Mouse (Mus musculus): Measurements from ENCODE around the gene Adamts20.
"Not testable (repeated sequence)": the region's sequence is repeated elsewhere in the genome, so short reads cannot be mapped to it uniquely, and the experiment has no call there.

Gene Adamts20

GRCm38 (mm10) chr15:94451600-94451999 lies 13.6 kb downstream of the Adamts20 start:
- no peak for ATAC-seq (ENCODE audit: insufficient number of reproducible peaks, low FRiP score, low TSS enrichment)

GRCm38 (mm10) chr15:94444437-94445136 lies 20.6 kb downstream of the Adamts20 start:
- ATAC-seq (ENCODE audit: insufficient number of reproducible peaks, low FRiP score, low TSS enrichment) = no peak

GRCm38 (mm10) chr15:94444043-94444436 lies 21.2 kb downstream of the Adamts20 start:
- ATAC-seq (ENCODE audit: insufficient number of reproducible peaks, low FRiP score, low TSS enrichment) = no peak

- ATAC-seq (ENCODE audit: insufficient number of reproducible peaks, low FRiP score, low TSS enrichment) = no peak
Observed at GRCm38 (mm10) chr15:94443025-94443424, 22.2 kb downstream of the Adamts20 start.

- ATAC-seq (ENCODE audit: insufficient number of reproducible peaks, low FRiP score, low TSS enrichment) = no peak
Observed at GRCm38 (mm10) chr15:94435532-94435931, 29.7 kb downstream of the Adamts20 start.

- no peak for ATAC-seq (ENCODE audit: insufficient number of reproducible peaks, low FRiP score, low TSS enrichment)
Observed at GRCm38 (mm10) chr15:94430681-94431405, 34.4 kb downstream of the Adamts20 start.

- no peak for ATAC-seq (ENCODE audit: insufficient number of reproducible peaks, low FRiP score, low TSS enrichment)
Observed at GRCm38 (mm10) chr15:94428726-94429125, 36.5 kb downstream of the Adamts20 start.

GRCm38 (mm10) chr15:94427482-94428214 lies 37.6 kb downstream of the Adamts20 start:
- no peak for ATAC-seq (ENCODE audit: insufficient number of reproducible peaks, low FRiP score, low TSS enrichment)

GRCm38 (mm10) chr15:94420526-94420925 lies 44.7 kb downstream of the Adamts20 start:
- no peak for ATAC-seq (ENCODE audit: insufficient number of reproducible peaks, low FRiP score, low TSS enrichment)

GRCm38 (mm10) chr15:94419167-94419566 lies 46.1 kb downstream of the Adamts20 start:
- no peak for ATAC-seq (ENCODE audit: insufficient number of reproducible peaks, low FRiP score, low TSS enrichment)

GRCm38 (mm10) chr15:94418427-94418826 lies 46.8 kb downstream of the Adamts20 start:
- ATAC-seq (ENCODE audit: insufficient number of reproducible peaks, low FRiP score, low TSS enrichment) = no peak

GRCm38 (mm10) chr15:94417216-94418155 lies 47.7 kb downstream of the Adamts20 start:
- ATAC-seq (ENCODE audit: insufficient number of reproducible peaks, low FRiP score, low TSS enrichment) = no peak

GRCm38 (mm10) chr15:94409832-94410231 lies 55.4 kb downstream of the Adamts20 start:
- no peak for ATAC-seq (ENCODE audit: insufficient number of reproducible peaks, low FRiP score, low TSS enrichment)

GRCm38 (mm10) chr15:94406364-94406763 lies 58.9 kb downstream of the Adamts20 start:
- no peak for ATAC-seq (ENCODE audit: insufficient number of reproducible peaks, low FRiP score, low TSS enrichment)

GRCm38 (mm10) chr15:94404071-94404545 lies 61.1 kb downstream of the Adamts20 start:
- peak; percentile 40; the same call in 1 of the 2 replicates for ATAC-seq (ENCODE audit: insufficient number of reproducible peaks, low FRiP score, low TSS enrichment)

GRCm38 (mm10) chr15:94403461-94404070 lies 61.7 kb downstream of the Adamts20 start:
- no peak for ATAC-seq (ENCODE audit: insufficient number of reproducible peaks, low FRiP score, low TSS enrichment)

- no peak for ATAC-seq (ENCODE audit: insufficient number of reproducible peaks, low FRiP score, low TSS enrichment)
Observed at GRCm38 (mm10) chr15:94403018-94403417, 62.2 kb downstream of the Adamts20 start.

- ATAC-seq (ENCODE audit: insufficient number of reproducible peaks, low FRiP score, low TSS enrichment) = no peak
Observed at GRCm38 (mm10) chr15:94392737-94393136, 72.5 kb downstream of the Adamts20 start.

- not testable (repeated sequence) for ATAC-seq (ENCODE audit: insufficient number of reproducible peaks, low FRiP score, low TSS enrichment)
Observed at GRCm38 (mm10) chr15:94390127-94390526, 75.1 kb downstream of the Adamts20 start.

Measured in cerebellum, adult (tissue).